Comparison of ENCODE assay signal across 18 mouse cellular contexts in genomic region chr5:126565817-126566216, GRCm38 (mm10).
"Had no signal": no experiment of that assay in that cellular context is flagged by ENCODE, and none has a peak within 500 bp of the region (broad histone marks: within the 10 kb centered on the region; RNA-seq: fewer than 3 reads in every experiment).

No protein-coding gene starts in this region.

- DNase-seq: liver, embryonic 13.5 days; lung, embryonic 14.5 days; right cerebral cortex, adult 18-20 months; right cerebral cortex, postnatal 14 days; right cerebral cortex, postnatal 4 days; thymus, adult 2 months; thymus, postnatal 14 days; thymus, postnatal 4 days had no signal

- ATAC-seq: hindbrain, postnatal 0 days; inflammation-experienced regulatory T-cells, adult 6 months; intestine, embryonic 16.5 days; lung, postnatal 0 days; midbrain, embryonic 15.5 days had no signal

- H3K9ac ChIP-seq: liver, embryonic 13.5 days; lung, embryonic 14.5 days; midbrain, embryonic 12.5 days; midbrain, embryonic 15.5 days; neural tube, embryonic 12.5 days; neural tube, embryonic 15.5 days had no signal

- H3K36me3 ChIP-seq: liver, embryonic 13.5 days; midbrain, embryonic 12.5 days; midbrain, embryonic 15.5 days; neural tube, embryonic 12.5 days; neural tube, embryonic 15.5 days had no signal

- H3K9me3 ChIP-seq: midbrain, embryonic 12.5 days; midbrain, embryonic 15.5 days; neural tube, embryonic 12.5 days; neural tube, embryonic 15.5 days had no signal

- H3K27ac ChIP-seq: hindbrain, postnatal 0 days; liver, embryonic 13.5 days; macrophage; midbrain, embryonic 12.5 days; midbrain, embryonic 15.5 days; neural tube, embryonic 12.5 days; neural tube, embryonic 15.5 days; stomach, postnatal 0 days had no signal

- H3K27me3 ChIP-seq: liver, embryonic 13.5 days; midbrain, embryonic 12.5 days; midbrain, embryonic 15.5 days; neural tube, embryonic 12.5 days; neural tube, embryonic 15.5 days had no signal

- H3K4me1 ChIP-seq: liver, embryonic 13.5 days; midbrain, embryonic 12.5 days; midbrain, embryonic 15.5 days; neural tube, embryonic 12.5 days; neural tube, embryonic 15.5 days had no signal

- H3K4me3 ChIP-seq: liver, embryonic 13.5 days; midbrain, embryonic 12.5 days; midbrain, embryonic 15.5 days; neural tube, embryonic 12.5 days; neural tube, embryonic 15.5 days had no signal

- H3K4me2 ChIP-seq: liver, embryonic 13.5 days; lung, embryonic 14.5 days; midbrain, embryonic 12.5 days; midbrain, embryonic 15.5 days; neural tube, embryonic 12.5 days; neural tube, embryonic 15.5 days had no signal
